Mouse (Mus musculus): ENCODE results near the gene Akap1. TPM values are rescaled to one million over a fixed set of nuclear protein-coding genes. Genes with fewer than 3 reads are reported as not detected.
"Not testable (repeated sequence)": the region's sequence is repeated elsewhere in the genome, so short reads cannot be mapped to it uniquely, and the experiment has no call there.

Akap1 gene
- 16.8 and 17.4 TPM in 2 replicates for polyA plus RNA-seq (2016; fragmentation: Nextera tagmentation; extraction: Ambion mirVana)

GRCm38 (mm10) chr11:88864458-88865197, at the start of gene Akap1:
Gene Akap1 (minus strand): TSS chr11:88864586.
- peaks cover 21% of the 10 kb centered on the region for H3K27me3 ChIP-seq (ENCODE audit: low read depth, poor library complexity, severe bottlenecking)
- 2% methylated on average over 58 of the region's 60 CpGs for WGBS
- peak within 1 kb of the TSS; percentile 93 for H3K27ac ChIP-seq
- no peaks in the 10 kb centered on the region for H3K36me3 ChIP-seq
- H3K9me3 ChIP-seq (replicated peaks) = no peaks in the 10 kb centered on the region
- H3K4me1 ChIP-seq = peaks cover 33% of the 10 kb centered on the region
- peak within 1 kb of the TSS; percentile 73 for H3K4me3 ChIP-seq
- DNase-seq (ENCODE audit: low spot score) = peak; percentile 98

DNA sequence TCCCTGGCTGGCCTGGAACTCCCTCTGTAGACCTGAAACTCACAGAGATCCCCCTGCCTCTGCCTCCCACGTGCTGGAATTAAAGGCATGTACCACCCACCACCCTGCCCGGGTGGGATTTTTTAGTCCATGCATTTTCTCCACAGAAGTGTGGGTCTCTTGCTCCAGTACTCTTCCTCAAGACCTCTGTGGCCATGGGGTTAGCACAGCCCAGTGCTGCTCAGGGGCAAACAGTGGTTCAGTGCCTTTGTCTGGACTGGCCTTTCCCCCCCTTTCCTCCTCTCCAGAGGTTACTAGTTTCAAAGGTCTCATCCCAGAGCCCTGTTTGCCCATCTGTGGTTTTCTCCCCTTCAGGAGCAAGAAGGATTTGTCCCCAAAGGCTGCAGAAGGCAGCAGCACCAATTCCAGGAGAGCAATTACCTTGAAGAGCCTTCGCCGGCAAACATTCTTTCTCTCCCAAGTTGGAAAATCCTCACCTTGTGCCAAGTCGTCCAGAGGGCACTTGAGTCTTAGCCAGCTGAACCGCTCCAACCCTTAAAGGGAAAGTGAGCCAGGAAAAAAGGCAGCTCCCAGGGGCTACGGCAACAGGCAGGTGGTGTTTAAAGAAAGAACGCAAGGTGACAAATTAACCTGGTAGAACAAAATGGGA, 45.1 kb upstream of the Akap1 start:
- Histone ChIP-seq H3K4me1 (0 out of 2 replicates have a peak, but pooled peaks cover 2% of the 10 kb centered on the region), H3K36me3 (no peaks in the 10 kb centered on the region), H3K4me3 (no peak overlapping the region), H3K27me3 (ENCODE audit: low read depth, poor library complexity, severe bottlenecking) (no peaks in the 10 kb centered on the region), H3K27ac (no peak overlapping the region), H3K9me3 (replicated peaks) (no peaks in the 10 kb centered on the region)
- DNase-seq (ENCODE audit: low spot score) = no peak
- 89% methylated on average over 8 of the region's 8 CpGs for WGBS

- no peaks in the 10 kb centered on the region for H3K27me3 ChIP-seq (ENCODE audit: low read depth, poor library complexity, severe bottlenecking)
- H3K4me3 ChIP-seq = no peak overlapping the region
- 0 out of 2 replicates have a peak, but pooled peaks cover 2% of the 10 kb centered on the region for H3K4me1 ChIP-seq
- DNase-seq (ENCODE audit: low spot score) = peak; percentile 51
- H3K27ac ChIP-seq = no peak overlapping the region
- H3K9me3 ChIP-seq (replicated peaks) = no peaks in the 10 kb centered on the region
- H3K36me3 ChIP-seq = no peaks in the 10 kb centered on the region
- 93% methylated on average over 1 of the region's 1 CpGs for WGBS
These were observed 44.3 kb upstream of the Akap1 start for GRCm38 (mm10) chr11:88908557-88909211.

- Histone ChIP-seq H3K27me3 (ENCODE audit: low read depth, poor library complexity, severe bottlenecking) (no peaks in the 10 kb centered on the region), H3K4me3 (no peak overlapping the region), H3K9me3 (replicated peaks) (no peaks in the 10 kb centered on the region), H3K36me3 (no peaks in the 10 kb centered on the region), H3K4me1 (0 out of 2 replicates have a peak, but pooled peaks cover 2% of the 10 kb centered on the region), H3K27ac (no peak overlapping the region)
- no peak for DNase-seq (ENCODE audit: low spot score)
- 94% methylated on average over 7 of the region's 7 CpGs for WGBS
These were observed 43.5 kb upstream of the Akap1 start for GRCm38 (mm10) chr11:88907886-88908285.

- DNase-seq (ENCODE audit: low spot score) = no peak
- 39% methylated on average over 2 of the region's 2 CpGs for WGBS
- H3K9me3 ChIP-seq (replicated peaks) = no peaks in the 10 kb centered on the region
- no peaks in the 10 kb centered on the region for H3K27me3 ChIP-seq (ENCODE audit: low read depth, poor library complexity, severe bottlenecking)
- no peak overlapping the region for H3K4me3 ChIP-seq
- 0 out of 2 replicates have a peak, but pooled peaks cover 2% of the 10 kb centered on the region for H3K4me1 ChIP-seq
- no peak overlapping the region for H3K27ac ChIP-seq
- H3K36me3 ChIP-seq = no peaks in the 10 kb centered on the region
These were observed 41.2 kb upstream of the Akap1 start for GRCm38 (mm10) chr11:88905621-88906020.

DNA sequence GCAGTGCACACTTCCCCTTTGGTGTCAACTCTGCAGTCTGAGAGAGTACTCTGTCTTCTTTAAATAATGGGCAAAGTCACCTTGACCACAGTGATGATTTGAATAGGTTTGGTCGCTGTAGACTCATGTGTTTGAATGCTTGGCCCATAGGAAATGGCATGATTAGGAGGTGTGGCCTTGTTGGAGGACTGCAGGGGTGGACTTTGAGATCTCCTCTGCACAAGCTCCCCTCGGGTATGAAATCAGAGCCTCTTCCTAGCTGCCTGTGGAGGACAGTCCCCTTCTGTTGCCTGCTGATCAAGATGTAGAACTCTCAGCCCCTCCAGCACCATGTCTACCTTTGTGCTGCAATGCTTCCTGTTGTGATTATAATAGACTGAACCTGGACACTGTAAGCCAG, 39.7 kb upstream of the Akap1 start:
- no peaks in the 10 kb centered on the region for H3K36me3 ChIP-seq
- H3K4me3 ChIP-seq = no peak overlapping the region
- WGBS = 54% methylated on average over 2 of the region's 2 CpGs
- H3K27me3 ChIP-seq (ENCODE audit: low read depth, poor library complexity, severe bottlenecking) = no peaks in the 10 kb centered on the region
- H3K9me3 ChIP-seq (replicated peaks) = no peaks in the 10 kb centered on the region
- H3K27ac ChIP-seq = no peak overlapping the region
- no peak for DNase-seq (ENCODE audit: low spot score)
- 0 out of 2 replicates have a peak, but pooled peaks cover 2% of the 10 kb centered on the region for H3K4me1 ChIP-seq

DNA sequence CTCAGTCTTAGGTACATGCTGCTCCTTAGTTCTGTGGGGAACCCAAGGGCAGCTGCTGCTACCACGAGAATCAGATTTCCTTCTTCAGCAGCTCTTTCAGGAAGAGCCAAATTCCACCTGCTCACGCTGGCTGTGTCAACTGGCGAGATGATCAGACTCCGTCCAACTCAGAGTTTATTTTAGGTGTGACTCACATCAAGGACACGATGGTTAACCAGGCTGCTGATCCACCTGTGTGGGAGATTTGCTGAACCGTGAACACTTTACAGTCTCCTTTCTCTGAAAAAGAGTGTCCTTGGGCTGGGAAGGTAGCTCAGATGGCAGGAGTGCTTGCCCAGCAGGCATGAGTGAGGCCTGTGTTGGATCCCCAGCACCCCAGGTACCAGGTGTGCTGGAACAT, 38.4 kb upstream of the Akap1 start:
- 88% methylated on average over 6 of the region's 6 CpGs for WGBS
- H3K4me1 ChIP-seq = peaks cover 5% of the 10 kb centered on the region
- no peaks in the 10 kb centered on the region for H3K9me3 ChIP-seq (replicated peaks)
- no peaks in the 10 kb centered on the region for H3K27me3 ChIP-seq (ENCODE audit: low read depth, poor library complexity, severe bottlenecking)
- H3K36me3 ChIP-seq = no peaks in the 10 kb centered on the region
- no peak overlapping the region for H3K27ac ChIP-seq
- DNase-seq (ENCODE audit: low spot score) = no peak
- H3K4me3 ChIP-seq = no peak overlapping the region

- H3K4me3 ChIP-seq = no peak overlapping the region
- no peaks in the 10 kb centered on the region for H3K36me3 ChIP-seq
- WGBS = 87% methylated on average over 7 of the region's 7 CpGs
- no peak for DNase-seq (ENCODE audit: low spot score)
- no peaks in the 10 kb centered on the region for H3K9me3 ChIP-seq (replicated peaks)
- H3K4me1 ChIP-seq = peaks cover 12% of the 10 kb centered on the region
- H3K27ac ChIP-seq = no peak overlapping the region
- no peaks in the 10 kb centered on the region for H3K27me3 ChIP-seq (ENCODE audit: low read depth, poor library complexity, severe bottlenecking)
These were observed 37.0 kb upstream of the Akap1 start for GRCm38 (mm10) chr11:88901341-88901802.

DNA sequence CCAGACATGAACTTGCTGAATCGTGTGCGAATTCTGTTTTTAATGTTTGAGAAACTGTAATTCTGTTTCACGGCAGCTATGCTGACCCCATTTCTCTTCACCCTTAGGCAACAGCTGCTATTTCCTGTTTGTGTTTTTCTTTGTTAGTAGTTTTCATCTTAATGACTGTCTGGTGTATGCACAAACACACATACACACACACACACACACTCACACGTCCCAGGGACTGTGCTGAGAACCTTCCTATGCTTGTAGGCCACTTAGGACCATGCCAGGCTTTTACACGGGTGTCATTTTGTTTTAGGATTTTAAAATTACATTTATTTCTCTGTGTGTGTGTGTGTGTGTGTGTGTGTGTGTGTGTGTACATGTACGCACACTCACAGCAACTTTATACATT, 35.2 kb upstream of the Akap1 start:
- Histone ChIP-seq H3K4me1 (peaks cover 10% of the 10 kb centered on the region), H3K36me3 (no peaks in the 10 kb centered on the region), H3K4me3 (no peak overlapping the region), H3K27ac (no peak overlapping the region), H3K27me3 (ENCODE audit: low read depth, poor library complexity, severe bottlenecking) (no peaks in the 10 kb centered on the region), H3K9me3 (replicated peaks) (no peaks in the 10 kb centered on the region)
- DNase-seq (ENCODE audit: low spot score) = no peak
- 95% methylated on average over 6 of the region's 6 CpGs for WGBS

DNA sequence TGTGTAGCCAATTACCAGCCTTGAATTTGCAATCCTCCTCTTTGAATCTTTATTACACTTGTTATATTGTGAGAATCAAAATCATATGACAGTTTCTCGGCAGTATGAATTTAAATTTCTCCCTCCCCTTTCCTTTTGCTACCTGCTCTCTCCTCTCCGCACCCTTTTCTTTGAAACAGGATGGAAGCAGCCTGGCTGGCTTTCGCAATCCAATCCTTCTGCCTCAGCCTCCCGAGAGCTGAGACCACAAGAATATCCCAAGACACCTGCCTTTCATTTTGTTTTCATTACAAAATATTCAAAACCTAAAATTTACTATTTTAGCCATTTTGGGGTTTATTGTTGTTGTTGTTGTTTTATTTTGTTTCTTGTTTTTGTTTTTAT, 34.0 kb upstream of the Akap1 start:
- Histone ChIP-seq H3K9me3 (replicated peaks) (no peaks in the 10 kb centered on the region), H3K36me3 (no peaks in the 10 kb centered on the region), H3K4me3 (no peak overlapping the region), H3K4me1 (peaks cover 10% of the 10 kb centered on the region), H3K27ac (no peak overlapping the region), H3K27me3 (ENCODE audit: low read depth, poor library complexity, severe bottlenecking) (no peaks in the 10 kb centered on the region)
- DNase-seq (ENCODE audit: low spot score) = no peak
- WGBS = 79% methylated on average over 4 of the region's 4 CpGs

DNA sequence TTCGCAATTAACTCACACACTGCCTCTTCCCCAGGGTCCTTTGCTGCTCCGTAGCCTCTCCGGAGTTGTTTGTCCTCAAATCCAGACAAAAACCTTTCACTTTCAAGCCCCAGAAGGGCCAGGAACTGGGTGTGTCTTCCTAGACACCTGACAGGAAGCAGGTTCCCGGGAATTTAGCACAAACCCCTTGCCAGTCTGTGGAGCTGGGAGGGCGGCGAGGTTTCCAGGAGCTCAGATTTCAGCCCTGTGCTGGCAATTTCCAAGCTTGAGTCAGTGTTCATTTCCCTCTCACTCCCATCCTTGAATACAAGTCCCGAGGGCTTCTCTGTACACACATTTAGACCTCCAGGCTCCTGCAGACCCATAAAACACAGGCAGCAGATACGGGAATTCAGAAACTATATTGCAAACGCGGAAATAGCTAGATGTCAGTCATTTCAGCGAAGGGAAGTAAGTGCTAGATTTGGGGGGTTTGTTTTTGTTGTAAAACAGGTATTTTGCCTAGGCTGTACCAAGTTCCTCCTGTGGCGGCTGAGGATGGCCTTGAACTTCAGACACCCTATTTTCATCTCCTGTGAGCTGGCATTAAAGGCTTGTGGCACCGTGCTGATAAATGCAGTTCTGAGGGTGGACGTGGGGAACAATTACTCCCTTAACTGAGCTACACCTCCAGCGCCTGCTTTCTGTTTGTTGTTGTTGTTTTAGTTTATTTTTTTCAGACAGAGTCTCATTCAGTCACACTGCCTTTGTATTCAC, 33.4 kb upstream of the Akap1 start:
- Histone ChIP-seq H3K27me3 (ENCODE audit: low read depth, poor library complexity, severe bottlenecking) (no peaks in the 10 kb centered on the region), H3K36me3 (no peaks in the 10 kb centered on the region), H3K4me3 (peak overlapping the region; percentile 27; the same call in 1 of the 2 replicates), H3K9me3 (replicated peaks) (no peaks in the 10 kb centered on the region), H3K4me1 (peaks cover 10% of the 10 kb centered on the region), H3K27ac (peak overlapping the region; percentile 56; the same call in 1 of the 2 replicates)
- peak; percentile 56 for DNase-seq (ENCODE audit: low spot score)
- 42% methylated on average over 15 of the region's 15 CpGs for WGBS

DNA sequence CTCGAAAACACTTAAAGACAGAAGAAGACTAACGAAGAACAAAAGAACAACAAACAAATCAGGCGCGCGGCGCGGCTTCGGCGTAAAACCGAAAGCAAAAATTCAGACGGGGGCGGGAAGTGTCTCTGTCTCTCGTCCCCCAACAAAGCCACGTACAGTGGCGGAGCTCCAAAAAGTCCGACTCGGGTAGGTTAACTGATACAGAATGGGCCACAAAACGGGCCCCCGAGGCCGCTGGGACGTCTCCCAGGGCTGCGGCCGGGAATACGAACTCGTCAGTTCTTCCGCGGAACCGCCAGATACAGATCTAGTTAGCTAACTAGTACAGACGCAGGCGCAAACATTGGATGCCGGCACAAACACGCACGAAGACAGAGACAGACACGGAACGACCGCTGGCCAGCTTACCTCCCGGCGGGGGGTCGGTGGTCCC, 31.4 kb upstream of the Akap1 start:
- H3K36me3 ChIP-seq; DNase-seq (ENCODE audit: low spot score); H3K27me3 ChIP-seq (ENCODE audit: low read depth, poor library complexity, severe bottlenecking); H3K4me1 ChIP-seq; H3K9me3 ChIP-seq (replicated peaks); H3K27ac ChIP-seq: not testable (repeated sequence)
- peak overlapping the region; percentile 30; the same call in 1 of the 2 replicates for H3K4me3 ChIP-seq
- 31% methylated on average over 36 of the region's 39 CpGs for WGBS

All from limb, embryonic 10.5 days (tissue).